Mouse (Mus musculus) brain, embryonic 14.5 days (tissue): Measurements from ENCODE around the gene Krt12.

Source experiments
- CTCF ChIP-seq: fragments of 200-500 bp; IDR thresholded peaks from 2 replicates; pipeline ENCODE4 v1.5.1; 2012; ENCODE audit warnings: inconsistent platforms, mild to moderate bottlenecking, moderate library complexity, borderline replicate concordance; ENCODE audit not compliant: insufficient read depth, insufficient read length; ENCODE audit errors: extremely low read depth
- POLR2A ChIP-seq: fragments of 200-500 bp; IDR thresholded peaks from 2 replicates; pipeline ENCODE4 v1.6.1; 2012; ENCODE audit warnings: mild to moderate bottlenecking, inconsistent platforms, borderline replicate concordance; ENCODE audit not compliant: poor library complexity, insufficient read depth, insufficient read length, severe bottlenecking; ENCODE audit errors: extremely low read depth

- TF ChIP-seq CTCF (no peak), POLR2A (no peak)
Observed at GRCm38 (mm10) chr11:99439465-99439864, 17.4 kb upstream of the Krt12 start.
